Mouse (Mus musculus) lung, embryonic 15.5 days (tissue): ENCODE data around the gene Dnali1. TPM values are rescaled to one million over a fixed set of nuclear protein-coding genes. Genes with fewer than 3 reads are reported as not detected.

Source experiments
- ATAC-seq: fragments of 200-750 bp; cut with Nextera tagmentation; 2 replicates; pipeline ENCODE4 v1.8.0; 2017; ENCODE audit warnings: moderate number of reproducible peaks, borderline replicate concordance; ENCODE audit not compliant: low FRiP score, low TSS enrichment; ENCODE audit errors: extremely low read depth
- H3K27ac ChIP-seq: fragments of 300-500 bp; sonication (generic); 2 replicates; pipeline ENCODE4 v1.5.1; 2015; ENCODE audit warnings: moderate library complexity, mild to moderate bottlenecking, inconsistent platforms
- H3K27me3 ChIP-seq: fragments of 300-500 bp; sonication (generic); 2 replicates; pipeline ENCODE4 v1.6.1; 2015; ENCODE audit warnings: inconsistent platforms
- H3K36me3 ChIP-seq: fragments of 300-500 bp; sonication (generic); 2 replicates; pipeline ENCODE4 v1.6.1; 2015; ENCODE audit warnings: inconsistent platforms
- H3K4me1 ChIP-seq: fragments of 300-500 bp; sonication (generic); 2 replicates; pipeline ENCODE4 v1.6.1; 2015; ENCODE audit warnings: inconsistent platforms
- H3K4me2 ChIP-seq: fragments of 300-500 bp; sonication (generic); 2 replicates; pipeline ENCODE4 v1.6.1; 2015; ENCODE audit warnings: inconsistent platforms, mild to moderate bottlenecking, moderate library complexity
- H3K4me3 ChIP-seq: fragments of 300-500 bp; sonication (generic); 2 replicates; pipeline ENCODE4 v1.5.1; 2015; ENCODE audit warnings: mild to moderate bottlenecking, inconsistent platforms
- H3K9ac ChIP-seq: fragments of 300-500 bp; sonication (generic); 2 replicates; pipeline ENCODE4 v1.6.1; 2015; ENCODE audit warnings: inconsistent platforms
- H3K9me3 ChIP-seq: fragments of 300-500 bp; sonication (generic); 2 replicates; pipeline ENCODE4 v1.6.1; 2016; ENCODE audit warnings: inconsistent platforms
- WGBS: fragments of 180-500 bp; shearing (Covaris S2); methylation state at CpG from one replicate; pipeline ENCODE4 v1.1.7; 2015; 5-methylcytosine and 5-hydroxymethylcytosine counted together
- polyA plus RNA-seq: library from polyadenylated mRNA; unstranded; fragments of >200 nt; fragmentation: Nextera tagmentation; extraction: Ambion mirVana; gene quantifications from 2 replicates; pipeline ENCODE4 v1.2.1, GENCODE M21; 2015

The Dnali1 gene
- polyA plus RNA-seq, 1 experiment from 2014 or later = 2.0 TPM

- H3K27me3 ChIP-seq = 0 out of 2 replicates have a peak, but pooled peaks cover 10% of the 10 kb centered on the region
- H3K4me3 ChIP-seq = peak overlapping the region; percentile 89
- peak; percentile 98 for ATAC-seq
- H3K36me3 ChIP-seq = peaks cover 3% of the 10 kb centered on the region
- no peaks in the 10 kb centered on the region for H3K9me3 ChIP-seq
- H3K4me1 ChIP-seq = peaks cover 13% of the 10 kb centered on the region
- H3K27ac ChIP-seq = 0 out of 2 replicates have a peak overlapping the region, but pooled peaks have one; percentile 34
- peak overlapping the region; percentile 85 for H3K4me2 ChIP-seq
- WGBS = under 1% methylated on average over 50 of the region's 50 CpGs
- peak overlapping the region; percentile 95 for H3K9ac ChIP-seq
These were observed 35.5 kb downstream of the Dnali1 start for GRCm38 (mm10) chr4:125029891-125030614.

GRCm38 (mm10) chr4:125020780-125021538 is 44.5 kb downstream of the Dnali1 start:
- no peaks in the 10 kb centered on the region for H3K4me1 ChIP-seq
- H3K27me3 ChIP-seq = peaks cover 5% of the 10 kb centered on the region; the same call in 1 of the 2 replicates
- H3K27ac ChIP-seq = no peak overlapping the region
- WGBS = 25% methylated on average over 11 of the region's 11 CpGs
- H3K4me3 ChIP-seq = no peak overlapping the region
- no peaks in the 10 kb centered on the region for H3K9me3 ChIP-seq
- H3K4me2 ChIP-seq = no peak overlapping the region
- H3K9ac ChIP-seq = no peak overlapping the region
- no peaks in the 10 kb centered on the region for H3K36me3 ChIP-seq
- no peak; the same call in 1 of the 2 replicates for ATAC-seq

- H3K27me3 ChIP-seq = no peaks in the 10 kb centered on the region; the same call in 1 of the 2 replicates
- no peak for ATAC-seq
- H3K9ac ChIP-seq = no peak overlapping the region
- H3K36me3 ChIP-seq = no peaks in the 10 kb centered on the region
- H3K4me1 ChIP-seq = no peaks in the 10 kb centered on the region
- H3K4me2 ChIP-seq = no peak overlapping the region
- H3K9me3 ChIP-seq = no peaks in the 10 kb centered on the region
- no peak overlapping the region for H3K4me3 ChIP-seq
- H3K27ac ChIP-seq = no peak overlapping the region
- 37% methylated on average over 11 of the region's 11 CpGs for WGBS
These were observed 48.1 kb downstream of the Dnali1 start for GRCm38 (mm10) chr4:125017431-125017830.

DNA sequence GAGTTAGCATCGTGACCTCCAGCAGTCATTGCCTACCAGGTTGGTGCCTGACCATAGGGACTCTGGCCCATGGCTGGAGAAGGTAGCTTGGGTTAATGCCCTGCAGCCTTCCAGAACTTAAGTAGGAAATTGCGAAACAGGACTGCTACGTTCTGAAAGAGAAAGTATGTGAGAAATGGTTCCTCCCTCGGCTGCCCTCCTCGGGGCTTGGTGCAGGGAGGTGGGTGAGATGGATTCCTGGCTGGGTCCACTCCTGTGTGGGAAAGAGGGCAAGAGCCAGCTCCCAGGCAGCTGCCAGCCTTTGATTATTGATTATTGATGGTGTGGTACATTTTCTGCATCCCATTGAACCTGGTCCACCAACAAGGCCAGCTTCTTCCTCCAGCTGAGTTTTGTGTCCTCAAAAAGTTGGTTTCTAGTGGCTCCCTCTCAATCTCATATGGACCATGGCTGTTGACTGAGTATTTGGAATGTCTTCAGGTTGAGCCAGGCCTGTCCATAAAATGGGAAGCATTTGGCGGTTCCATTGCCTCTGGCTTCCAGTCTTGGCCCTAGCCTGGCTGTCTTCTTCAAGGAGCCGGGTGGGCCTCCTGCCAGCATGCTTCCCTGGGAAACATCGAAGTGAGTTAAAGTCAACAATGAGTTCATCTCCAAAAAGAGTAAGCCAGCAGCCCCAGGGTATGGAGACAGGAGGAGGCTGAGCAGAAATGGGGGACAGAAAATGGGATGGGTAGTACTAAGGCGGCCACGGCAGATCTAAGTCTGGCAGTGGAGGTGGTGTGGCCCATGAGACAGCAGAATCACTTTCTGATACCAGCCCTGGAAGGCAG is 49.5 kb downstream of the Dnali1 start, which contains the start of gene Gnl2:
Gene Gnl2, plus strand, starts transcription at position 780 of the 830 bp plus-strand sequence.
- 60% methylated on average over 10 of the region's 10 CpGs for WGBS
- Histone ChIP-seq H3K36me3 (no peaks in the 10 kb centered on the region), H3K9ac (no peak within 1 kb of the TSS), H3K4me3 (no peak within 1 kb of the TSS), H3K4me1 (no peaks in the 10 kb centered on the region), H3K27ac (no peak within 1 kb of the TSS), H3K27me3 (no peaks in the 10 kb centered on the region; the same call in 1 of the 2 replicates), H3K9me3 (no peaks in the 10 kb centered on the region), H3K4me2 (no peak within 1 kb of the TSS)
- ATAC-seq = no peak

DNA sequence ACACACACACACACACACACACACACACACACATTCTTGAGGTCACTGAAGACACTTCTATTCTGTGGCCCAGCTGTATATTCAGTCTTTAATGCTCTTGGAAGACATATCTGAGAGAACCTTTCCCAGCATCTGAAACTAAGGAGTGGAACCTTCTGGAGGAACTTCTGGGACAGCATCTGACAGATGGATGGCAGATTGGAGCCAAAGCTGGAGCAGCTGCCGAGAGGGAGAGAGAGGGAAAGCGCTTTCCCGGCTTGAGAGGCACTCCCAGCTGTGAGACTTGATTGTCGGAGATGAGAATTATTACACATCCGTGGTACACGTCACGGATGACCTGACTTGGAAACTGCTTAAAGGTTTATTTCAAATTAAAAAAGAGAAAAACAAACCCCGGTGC is 56.8 kb downstream of the Dnali1 start:
- WGBS = 56% methylated on average over 8 of the region's 8 CpGs
- no peaks in the 10 kb centered on the region for H3K9me3 ChIP-seq
- no peak overlapping the region for H3K4me3 ChIP-seq
- H3K4me2 ChIP-seq = no peak overlapping the region
- no peak overlapping the region for H3K27ac ChIP-seq
- ATAC-seq = no peak
- H3K4me1 ChIP-seq = no peaks in the 10 kb centered on the region
- peaks cover 11% of the 10 kb centered on the region; the same call in 1 of the 2 replicates for H3K27me3 ChIP-seq
- no peaks in the 10 kb centered on the region for H3K36me3 ChIP-seq
- H3K9ac ChIP-seq = no peak overlapping the region

GRCm38 (mm10) chr4:125008220-125008619 is 57.3 kb downstream of the Dnali1 start:
- ATAC-seq = no peak
- Histone ChIP-seq H3K27ac (no peak overlapping the region), H3K27me3 (peaks cover 11% of the 10 kb centered on the region; the same call in 1 of the 2 replicates), H3K4me2 (no peak overlapping the region), H3K36me3 (no peaks in the 10 kb centered on the region), H3K4me1 (no peaks in the 10 kb centered on the region), H3K9ac (no peak overlapping the region), H3K9me3 (no peaks in the 10 kb centered on the region), H3K4me3 (no peak overlapping the region)
- WGBS = 52% methylated on average over 6 of the region's 6 CpGs

DNA sequence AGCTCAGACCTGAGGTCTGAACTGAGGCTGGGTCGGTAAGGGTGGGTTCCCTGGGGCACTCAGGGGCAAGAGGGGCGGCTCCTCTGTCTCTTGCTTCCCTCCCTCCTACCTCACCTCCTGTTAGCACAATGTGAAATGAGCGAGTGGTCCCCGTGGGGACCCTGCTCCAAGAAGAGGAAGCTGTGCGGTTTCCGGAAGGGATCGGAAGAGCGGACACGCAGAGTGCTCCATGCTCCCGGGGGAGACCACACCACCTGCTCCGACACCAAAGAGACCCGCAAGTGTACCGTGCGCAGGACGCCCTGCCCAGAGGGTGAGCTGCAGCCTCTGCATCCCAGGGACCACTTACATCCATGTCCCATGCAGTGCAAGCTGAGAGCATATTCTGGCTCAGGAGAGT is 58.0 kb downstream of the Dnali1 start:
- H3K4me2 ChIP-seq = no peak overlapping the region
- H3K36me3 ChIP-seq = no peaks in the 10 kb centered on the region
- H3K9ac ChIP-seq = no peak overlapping the region
- WGBS = 61% methylated on average over 15 of the region's 15 CpGs
- H3K4me1 ChIP-seq = no peaks in the 10 kb centered on the region
- H3K27ac ChIP-seq = no peak overlapping the region
- H3K27me3 ChIP-seq = peaks cover 11% of the 10 kb centered on the region; the same call in 1 of the 2 replicates
- no peak for ATAC-seq
- no peaks in the 10 kb centered on the region for H3K9me3 ChIP-seq
- H3K4me3 ChIP-seq = no peak overlapping the region

Other genes with a start within 250 kb of the Dnali1 start
- gene Yrdc, start 215.0 kb downstream of the Dnali1 start, polyA plus RNA-seq = 36.1 and 40.5 TPM in 2 replicates
- gene 1110065P20Rik, start 214.5 kb downstream of the Dnali1 start, polyA plus RNA-seq = 58.2 and 59.0 TPM in 2 replicates
- gene Maneal, start 203.5 kb downstream of the Dnali1 start, polyA plus RNA-seq = 0.42 and 0.59 TPM in 2 replicates
- gene Epha10, start 184.8 kb downstream of the Dnali1 start, polyA plus RNA-seq = not detected in 2 replicates
- 11.9 and 13.1 TPM in 2 replicates for gene 9930104L06Rik, start 128.7 kb downstream of the Dnali1 start, polyA plus RNA-seq
- 154 and 166 TPM in 2 replicates for gene Cdca8, start 126.4 kb downstream of the Dnali1 start, polyA plus RNA-seq
- gene Rspo1, start 79.3 kb downstream of the Dnali1 start, polyA plus RNA-seq = 7.4 and 9.5 TPM in 2 replicates
- gene Gnl2, start 49.1 kb downstream of the Dnali1 start, polyA plus RNA-seq = 70.9 and 78.3 TPM in 2 replicates
- gene Snip1, start 969 bp upstream of the Dnali1 start, polyA plus RNA-seq = 31.0 and 32.9 TPM in 2 replicates
- gene Meaf6, start 19.4 kb upstream of the Dnali1 start, polyA plus RNA-seq = 52.3 and 53.4 TPM in 2 replicates
- gene Zc3h12a, start 62.1 kb upstream of the Dnali1 start, polyA plus RNA-seq = 0.57 and 0.60 TPM in 2 replicates